Mouse (Mus musculus): ENCODE data around the gene Vcp. TPM values are rescaled to one million over a fixed set of nuclear protein-coding genes. Genes with fewer than 3 reads are reported as not detected.
A peak's percentile ranks its signal among the peaks of the same experiment; 100 is the strongest.

Vcp gene
- total and polyA plus RNA-seq, 3 experiments, result 136 to 261 (median 223) TPM

- ATAC-seq (ENCODE audit: extremely low read depth, insufficient number of reproducible peaks, low FRiP score, poor library complexity, severe bottlenecking) (no peak), DNase-seq (ENCODE audit: low spot score) (no peak)
- H3K36me3 ChIP-seq (replicated peaks), result peaks cover 17% of the 10 kb centered on the region
- no peak overlapping the region for H3K4me3 ChIP-seq (ENCODE audit: low read depth, low read length)
- peaks cover 6% of the 10 kb centered on the region for H3K27me3 ChIP-seq (ENCODE audit: insufficient read depth, low read length)
- H3K4me1 ChIP-seq (ENCODE audit: insufficient read depth, low read depth, low read length), result peaks cover 69% of the 10 kb centered on the region
- TF ChIP-seq GATA2 (IDR thresholded peaks at IDR 0.05; ENCODE audit: borderline replicate concordance, low read depth, low read length), result no peak
- TF ChIP-seq TAL1 (conservative IDR thresholded peaks at IDR 0.05; ENCODE audit: low read depth, low read length), result no peak
- no peak for TF ChIP-seq POLR2AphosphoS5 (IDR thresholded peaks at IDR 0.05; ENCODE audit: insufficient replicate concordance, low read depth, low read length)
- TF ChIP-seq CTCF (IDR thresholded peaks at IDR 0.05; ENCODE audit: low read depth, low read length), result no peak
- TF ChIP-seq GATA1 (IDR thresholded peaks at IDR 0.05; ENCODE audit: borderline replicate concordance, low read length), result no peak
- H3K9me3 ChIP-seq (replicated peaks), result no peaks in the 10 kb centered on the region
Measured at GRCm38 (mm10) chr4:42953435-42954094, 46.7 kb downstream of the Vcp start.

GRCm38 (mm10) chr4:42952563-42952962 is 47.7 kb downstream of the Vcp start:
- Histone ChIP-seq H3K4me1 (ENCODE audit: insufficient read depth, low read depth, low read length) (peaks cover 63% of the 10 kb centered on the region), H3K36me3 (replicated peaks) (peaks cover 17% of the 10 kb centered on the region), H3K4me3 (ENCODE audit: low read depth, low read length) (no peak overlapping the region), H3K9me3 (replicated peaks) (no peaks in the 10 kb centered on the region), H3K27me3 (ENCODE audit: insufficient read depth, low read length) (peaks cover 10% of the 10 kb centered on the region)
- no peak for ATAC-seq (ENCODE audit: extremely low read depth, insufficient number of reproducible peaks, low FRiP score, poor library complexity, severe bottlenecking)
- no peak for DNase-seq (ENCODE audit: low spot score)
- no peak for TF ChIP-seq TAL1 (conservative IDR thresholded peaks at IDR 0.05; ENCODE audit: low read depth, low read length)
- no peak for TF ChIP-seq GATA1 (IDR thresholded peaks at IDR 0.05; ENCODE audit: borderline replicate concordance, low read length)
- TF ChIP-seq POLR2AphosphoS5 (IDR thresholded peaks at IDR 0.05; ENCODE audit: insufficient replicate concordance, low read depth, low read length), result no peak

GRCm38 (mm10) chr4:42951206-42952195 is 48.8 kb downstream of the Vcp start:
- no peak for DNase-seq (ENCODE audit: low spot score)
- peaks cover 7% of the 10 kb centered on the region for H3K36me3 ChIP-seq (replicated peaks)
- H3K27me3 ChIP-seq (ENCODE audit: insufficient read depth, low read length), result peaks cover 16% of the 10 kb centered on the region
- no peak for TF ChIP-seq TAL1 (conservative IDR thresholded peaks at IDR 0.05; ENCODE audit: low read depth, low read length)
- TF ChIP-seq GATA1 (IDR thresholded peaks at IDR 0.05; ENCODE audit: borderline replicate concordance, low read length), result no peak
- no peak overlapping the region for H3K4me3 ChIP-seq (ENCODE audit: low read depth, low read length)
- ATAC-seq (ENCODE audit: extremely low read depth, insufficient number of reproducible peaks, low FRiP score, poor library complexity, severe bottlenecking), result no peak
- H3K9me3 ChIP-seq (replicated peaks), result no peaks in the 10 kb centered on the region
- peaks cover 60% of the 10 kb centered on the region for H3K4me1 ChIP-seq (ENCODE audit: insufficient read depth, low read depth, low read length)

- DNase-seq (ENCODE audit: low spot score), result peak; percentile 86
Measured at GRCm38 (mm10) chr4:42950065-42950558, 50.2 kb downstream of the Vcp start.

GRCm38 (mm10) chr4:42949676-42950051 is 50.6 kb downstream of the Vcp start, which contains the start of gene Dnajb5:
Dnajb5 (plus strand) TSS chr4:42949814.
- DNase-seq (ENCODE audit: low spot score) (peak; percentile 99), ATAC-seq (ENCODE audit: extremely low read depth, insufficient number of reproducible peaks, low FRiP score, poor library complexity, severe bottlenecking) (peak; percentile 99)
- peaks cover 20% of the 10 kb centered on the region for H3K27me3 ChIP-seq (ENCODE audit: insufficient read depth, low read length)

More at GRCm38 (mm10) chr4:42950065-42950558, 50.2 kb downstream of the Vcp start:
- peaks cover 16% of the 10 kb centered on the region for H3K27me3 ChIP-seq (ENCODE audit: insufficient read depth, low read length)
- peaks cover 5% of the 10 kb centered on the region for H3K36me3 ChIP-seq (replicated peaks)
- ATAC-seq (ENCODE audit: extremely low read depth, insufficient number of reproducible peaks, low FRiP score, poor library complexity, severe bottlenecking), result no peak
- TF ChIP-seq CTCF (IDR thresholded peaks at IDR 0.05; ENCODE audit: low read depth, low read length), result no peak
- TF ChIP-seq GATA1 (IDR thresholded peaks at IDR 0.05; ENCODE audit: borderline replicate concordance, low read length), result no peak
- no peak for TF ChIP-seq TAL1 (conservative IDR thresholded peaks at IDR 0.05; ENCODE audit: low read depth, low read length)
- H3K4me1 ChIP-seq (ENCODE audit: insufficient read depth, low read depth, low read length), result peaks cover 71% of the 10 kb centered on the region
- no peaks in the 10 kb centered on the region for H3K9me3 ChIP-seq (replicated peaks)
- H3K4me3 ChIP-seq (ENCODE audit: low read depth, low read length), result peak overlapping the region; percentile 75

DNA sequence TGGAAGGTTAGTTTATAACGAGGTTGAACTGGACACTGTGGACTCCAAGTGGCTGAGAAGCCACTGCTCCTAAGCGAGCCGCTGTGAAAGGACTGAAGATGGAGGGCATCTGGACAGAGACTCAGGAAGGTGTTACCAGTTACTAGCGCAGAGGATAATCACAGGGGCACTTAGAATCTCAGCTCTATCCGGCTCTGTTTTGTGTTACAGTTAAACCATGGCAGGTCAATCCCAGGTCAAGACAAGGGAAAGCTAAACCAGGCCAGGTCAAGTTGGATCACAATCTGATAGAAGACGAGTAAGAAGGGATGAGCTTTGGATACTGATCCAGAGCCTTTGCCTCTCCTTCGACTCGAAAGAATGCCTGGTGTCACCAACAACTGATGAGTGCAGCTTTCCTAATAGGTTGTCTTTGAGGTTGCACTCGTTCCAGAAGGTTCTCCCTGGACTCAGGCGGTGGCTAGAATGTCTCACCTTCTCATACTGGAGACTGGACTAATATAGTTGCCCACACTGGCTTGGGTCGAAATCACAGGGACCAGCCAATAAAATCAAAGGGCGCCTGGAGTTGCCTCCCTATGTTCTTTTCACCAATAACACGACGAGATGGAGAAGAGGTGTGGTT is 51.1 kb downstream of the Vcp start:
- H3K4me3 ChIP-seq (ENCODE audit: low read depth, low read length), result peak overlapping the region; percentile 75; the same call in 1 of the 2 replicates
- peaks cover 5% of the 10 kb centered on the region for H3K36me3 ChIP-seq (replicated peaks)
- TF ChIP-seq GATA1 (IDR thresholded peaks at IDR 0.05; ENCODE audit: borderline replicate concordance, low read length) (no peak), CTCF (IDR thresholded peaks at IDR 0.05; ENCODE audit: low read depth, low read length) (no peak), GATA2 (IDR thresholded peaks at IDR 0.05; ENCODE audit: borderline replicate concordance, low read depth, low read length) (no peak), TAL1 (conservative IDR thresholded peaks at IDR 0.05; ENCODE audit: low read depth, low read length) (no peak), POLR2AphosphoS5 (IDR thresholded peaks at IDR 0.05; ENCODE audit: insufficient replicate concordance, low read depth, low read length) (no peak)
- H3K4me1 ChIP-seq (ENCODE audit: insufficient read depth, low read depth, low read length), result peaks cover 65% of the 10 kb centered on the region
- no peaks in the 10 kb centered on the region for H3K9me3 ChIP-seq (replicated peaks)
- DNase-seq (ENCODE audit: low spot score) (no peak), ATAC-seq (ENCODE audit: extremely low read depth, insufficient number of reproducible peaks, low FRiP score, poor library complexity, severe bottlenecking) (no peak)
- H3K27me3 ChIP-seq (ENCODE audit: insufficient read depth, low read length), result peaks cover 24% of the 10 kb centered on the region

More at GRCm38 (mm10) chr4:42949676-42950051, 50.6 kb downstream of the Vcp start, which contains the start of gene Dnajb5:
- TF ChIP-seq TAL1 (conservative IDR thresholded peaks at IDR 0.05; ENCODE audit: low read depth, low read length) (no peak), POLR2AphosphoS5 (IDR thresholded peaks at IDR 0.05; ENCODE audit: insufficient replicate concordance, low read depth, low read length) (no peak), GATA2 (IDR thresholded peaks at IDR 0.05; ENCODE audit: borderline replicate concordance, low read depth, low read length) (no peak), CTCF (IDR thresholded peaks at IDR 0.05; ENCODE audit: low read depth, low read length) (no peak), GATA1 (IDR thresholded peaks at IDR 0.05; ENCODE audit: borderline replicate concordance, low read length) (no peak)
- H3K36me3 ChIP-seq (replicated peaks), result peaks cover 5% of the 10 kb centered on the region
- peak within 1 kb of the TSS; percentile 75 for H3K4me3 ChIP-seq (ENCODE audit: low read depth, low read length)
- peaks cover 70% of the 10 kb centered on the region for H3K4me1 ChIP-seq (ENCODE audit: insufficient read depth, low read depth, low read length)
- no peaks in the 10 kb centered on the region for H3K9me3 ChIP-seq (replicated peaks)
